Mouse (Mus musculus) frontal cortex, adult (tissue): ENCODE data around the gene Slco1a1.
"Not testable (repeated sequence)": the region's sequence is repeated elsewhere in the genome, so short reads cannot be mapped to it uniquely, and the experiment has no call there.

Source experiments
- ATAC-seq: cut with Nextera tagmentation; 2 replicates; pipeline ENCODE4 v1.9.2; 2017; ENCODE audit warnings: mild to moderate bottlenecking, moderate library complexity, mixed read lengths; ENCODE audit not compliant: low TSS enrichment

The Slco1a1 gene

DNA sequence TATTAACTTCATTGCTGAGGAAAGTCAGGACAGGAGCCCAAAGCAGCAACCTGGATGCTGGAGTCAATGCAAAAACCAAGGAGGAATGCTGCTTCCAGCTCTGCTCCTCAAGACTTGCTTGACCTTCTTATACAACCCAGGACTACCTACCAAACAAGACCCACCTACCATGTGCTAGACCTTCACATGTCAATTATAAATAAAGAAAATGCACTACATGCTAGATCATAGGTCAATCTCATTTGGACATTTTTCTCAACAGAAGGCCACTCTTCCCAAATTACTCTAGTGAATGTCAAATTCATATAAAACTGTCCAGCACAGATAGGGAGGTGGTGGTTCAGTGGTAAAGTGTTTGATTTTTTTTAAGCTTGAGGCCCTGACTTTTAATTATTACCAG is at the start of gene Slco1a1:
TSS of gene Slco1a1 (minus strand) at position 101 of the 400 bp plus-strand sequence.
- ATAC-seq, result no peak

- no peak for ATAC-seq
Observed at GRCm38 (mm10) chr6:141986772-141987171, 40.0 kb upstream of the Slco1a1 start.

GRCm38 (mm10) chr6:141984644-141985043 is 37.9 kb upstream of the Slco1a1 start:
- no peak for ATAC-seq

- ATAC-seq, result no peak
Observed at GRCm38 (mm10) chr6:141962420-141962819, 15.7 kb upstream of the Slco1a1 start.

- no peak for ATAC-seq
Observed at GRCm38 (mm10) chr6:141961861-141962260, 15.1 kb upstream of the Slco1a1 start.

DNA sequence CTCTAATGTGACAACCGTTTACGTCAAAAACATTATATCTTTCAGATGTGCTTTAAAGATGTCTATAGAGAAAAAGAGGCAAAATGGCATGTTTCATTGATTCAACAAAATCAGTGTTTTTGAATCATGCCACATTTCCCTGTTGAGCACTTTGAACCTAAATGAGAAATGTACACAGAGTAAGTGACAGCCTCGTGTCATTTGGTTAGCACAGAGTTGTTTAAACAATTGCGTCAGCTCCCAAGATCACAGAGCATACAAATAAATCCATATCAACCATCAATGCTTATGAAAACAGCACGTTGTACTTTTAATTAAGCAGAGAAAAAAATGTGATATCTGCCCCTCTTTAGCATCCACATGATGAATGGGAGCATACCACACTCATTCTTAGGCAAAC is 13.7 kb upstream of the Slco1a1 start:
- no peak for ATAC-seq

DNA sequence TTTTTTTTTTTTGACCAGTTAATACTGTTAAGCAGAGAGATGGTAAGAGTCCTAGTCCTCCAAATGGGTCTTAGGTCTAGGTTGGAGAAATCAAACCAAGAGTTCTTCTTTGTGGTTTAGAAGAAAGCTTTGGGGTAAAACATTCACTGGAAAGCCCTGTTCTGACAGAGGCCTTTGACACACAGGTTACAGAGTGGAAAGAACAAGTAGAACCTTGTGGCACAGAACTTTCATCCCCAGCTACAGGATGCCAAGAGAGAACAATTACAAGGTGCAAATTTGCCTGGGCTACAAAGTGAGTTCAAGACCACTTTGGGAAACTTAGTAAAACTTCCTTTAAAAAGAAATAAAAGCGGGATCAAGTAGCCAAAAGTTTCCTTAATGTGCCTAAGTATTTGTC is 6.3 kb downstream of the Slco1a1 start:
- ATAC-seq, result no peak

- no peak for ATAC-seq
Observed at GRCm38 (mm10) chr6:141898197-141898596, 48.6 kb downstream of the Slco1a1 start.

- ATAC-seq, result no peak
Observed at GRCm38 (mm10) chr6:141889723-141890122, 57.0 kb downstream of the Slco1a1 start.

- ATAC-seq, result no peak
Observed at GRCm38 (mm10) chr6:141888248-141888647, 58.5 kb downstream of the Slco1a1 start.

GRCm38 (mm10) chr6:141882581-141882980 is 64.2 kb downstream of the Slco1a1 start:
- ATAC-seq, result no peak

- not testable (repeated sequence) for ATAC-seq
Observed at GRCm38 (mm10) chr6:141875742-141876141, 71.0 kb downstream of the Slco1a1 start.

- no peak for ATAC-seq
Observed at GRCm38 (mm10) chr6:141871711-141872110, 75.1 kb downstream of the Slco1a1 start.

- no peak for ATAC-seq
Observed at GRCm38 (mm10) chr6:141868735-141869134, 78.0 kb downstream of the Slco1a1 start.

- no peak for ATAC-seq
Observed at GRCm38 (mm10) chr6:141866026-141866425, 80.7 kb downstream of the Slco1a1 start.

DNA sequence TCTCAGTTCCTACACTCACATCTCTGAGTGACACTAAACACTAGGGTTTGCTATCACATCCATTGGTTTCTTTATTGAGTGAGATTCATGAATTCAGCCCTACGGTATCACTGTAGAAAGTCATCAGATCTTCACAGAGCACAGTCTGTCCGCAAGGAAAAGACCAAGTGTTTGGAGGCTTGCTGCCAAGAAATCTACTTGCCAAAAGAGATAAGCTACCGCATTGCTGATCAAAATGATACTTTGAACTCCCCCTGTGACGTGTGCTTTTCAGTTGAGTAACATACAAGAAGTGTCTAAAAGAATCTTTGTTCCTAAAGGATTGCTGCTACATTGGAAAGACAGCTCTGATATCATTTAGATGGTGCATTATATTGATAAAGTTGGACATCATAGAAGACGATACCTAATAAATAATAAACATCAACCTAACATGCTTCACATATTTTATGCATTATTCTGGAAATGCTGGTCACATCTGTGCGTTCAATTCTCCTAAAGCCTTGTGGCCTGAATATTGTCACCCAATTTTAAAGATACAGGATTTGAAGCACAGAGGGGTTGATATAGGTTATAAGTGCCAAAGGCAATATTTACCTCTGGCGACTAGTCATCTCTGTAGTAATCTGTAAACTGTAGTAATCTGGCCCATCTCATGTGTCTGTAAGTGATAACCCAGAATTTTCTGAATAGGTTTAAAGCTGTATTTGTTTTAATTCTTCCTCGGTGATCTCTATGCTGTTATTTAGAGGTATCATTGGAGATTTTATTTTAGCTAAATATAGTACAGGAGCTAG is 88.8 kb downstream of the Slco1a1 start:
- ATAC-seq, result no peak
